Mouse (Mus musculus): ENCODE data around the gene Brms1.
"Not testable (repeated sequence)": the region's sequence is repeated elsewhere in the genome, so short reads cannot be mapped to it uniquely, and the experiment has no call there.

Gene Brms1

DNA sequence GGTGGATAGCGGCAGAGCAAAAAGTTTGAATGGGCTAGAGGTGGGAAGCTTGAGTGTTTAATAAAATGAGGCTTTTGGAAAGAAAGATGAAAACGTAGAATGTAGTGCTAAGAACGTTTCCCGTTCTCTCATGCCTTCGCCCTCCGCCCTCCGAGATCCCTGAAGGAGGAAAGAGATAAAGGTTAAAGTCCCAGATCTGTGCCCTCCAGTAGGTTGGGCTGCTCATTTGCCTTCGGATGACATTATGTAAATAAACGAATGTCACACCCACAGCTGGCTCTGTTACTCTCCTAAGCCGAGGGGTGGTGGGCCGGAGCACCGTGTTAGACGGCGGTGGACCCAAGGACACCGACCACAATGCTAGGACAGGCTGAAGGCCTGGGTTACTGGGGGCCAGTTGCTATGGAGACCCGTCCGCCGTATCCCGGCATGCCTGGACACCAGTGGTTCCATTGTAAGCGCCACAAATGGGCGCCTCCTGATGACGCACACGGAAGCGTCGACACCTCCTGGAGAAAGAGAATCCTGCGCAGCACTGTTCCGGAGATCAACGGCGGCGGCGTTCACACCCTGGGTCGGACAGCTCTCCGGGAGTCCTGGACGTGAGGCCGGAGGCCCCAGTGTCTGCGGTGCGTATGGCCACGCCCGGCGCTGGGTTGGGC lies at the start of gene Brms1:
Gene Brms1, plus strand, starts transcription at position 493 of the 662 bp plus-strand sequence.
- peak; percentile 84 to 92 for DNase-seq (ENCODE audit: low spot score in 2 of 2)

DNA sequence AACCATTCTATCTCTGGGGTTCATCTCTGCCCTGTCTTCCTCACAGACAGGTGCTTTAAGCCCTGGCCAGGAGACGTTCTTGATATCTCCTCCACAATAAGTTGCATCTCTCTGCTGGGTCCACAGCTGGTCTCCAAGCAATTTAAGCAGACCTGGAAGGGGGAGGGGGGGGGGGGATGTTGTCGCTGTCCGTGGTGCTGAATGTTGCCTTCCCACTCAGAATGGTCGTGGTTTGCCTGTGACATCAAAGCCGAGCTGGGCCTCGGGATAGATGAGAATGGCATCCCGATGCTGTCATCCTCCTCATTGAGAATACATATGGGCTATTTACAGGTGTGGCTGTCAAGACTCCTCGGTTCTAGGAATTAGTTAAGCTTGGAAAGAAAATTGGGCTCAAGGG lies 48.8 kb upstream of the Brms1 start:
- no peak for DNase-seq (ENCODE audit: low spot score in 2 of 2)

DNA sequence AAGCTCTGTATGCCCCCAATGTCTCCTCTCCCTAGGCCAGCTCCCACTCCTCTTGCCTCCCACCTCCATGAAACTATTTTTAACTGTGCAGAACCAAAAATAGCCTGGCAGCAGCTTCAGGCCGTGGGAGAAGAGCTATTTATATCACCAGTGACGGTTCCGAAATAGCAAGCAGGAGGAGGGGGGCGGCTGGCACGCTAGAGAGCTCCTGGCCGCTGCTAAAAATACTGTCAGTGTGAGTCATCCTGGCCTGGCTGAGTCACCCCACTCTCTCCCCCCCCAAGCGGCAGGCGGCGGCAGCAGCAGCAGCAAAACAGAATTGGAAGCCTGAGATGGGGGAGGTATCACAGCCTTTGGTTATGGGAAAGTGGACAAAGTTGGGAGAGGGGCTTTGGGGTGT lies 48.2 kb upstream of the Brms1 start:
- peak; percentile 82 to 92 for DNase-seq (ENCODE audit: low spot score in 2 of 2)

DNA sequence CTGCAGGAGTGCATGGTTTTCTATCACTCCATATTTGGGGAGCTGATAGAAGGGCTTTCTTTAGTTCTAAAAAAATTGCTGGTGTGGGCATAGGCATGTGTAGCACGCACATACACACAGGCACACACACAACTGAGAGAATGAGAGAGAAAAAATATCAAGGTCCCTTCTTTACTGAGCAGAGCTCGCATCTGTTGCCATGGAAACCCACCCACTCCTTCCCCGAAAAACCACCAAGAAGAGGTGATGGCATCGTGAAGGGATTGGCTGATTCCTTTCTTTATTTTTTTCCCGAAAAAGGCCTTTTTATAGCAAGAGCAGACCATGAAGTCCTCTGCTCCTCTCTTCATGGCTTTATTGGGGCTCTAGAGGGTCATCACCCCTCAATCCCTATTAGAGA lies 47.1 kb upstream of the Brms1 start:
- peak; percentile 85 to 92 for DNase-seq (ENCODE audit: low spot score in 2 of 2)

DNA sequence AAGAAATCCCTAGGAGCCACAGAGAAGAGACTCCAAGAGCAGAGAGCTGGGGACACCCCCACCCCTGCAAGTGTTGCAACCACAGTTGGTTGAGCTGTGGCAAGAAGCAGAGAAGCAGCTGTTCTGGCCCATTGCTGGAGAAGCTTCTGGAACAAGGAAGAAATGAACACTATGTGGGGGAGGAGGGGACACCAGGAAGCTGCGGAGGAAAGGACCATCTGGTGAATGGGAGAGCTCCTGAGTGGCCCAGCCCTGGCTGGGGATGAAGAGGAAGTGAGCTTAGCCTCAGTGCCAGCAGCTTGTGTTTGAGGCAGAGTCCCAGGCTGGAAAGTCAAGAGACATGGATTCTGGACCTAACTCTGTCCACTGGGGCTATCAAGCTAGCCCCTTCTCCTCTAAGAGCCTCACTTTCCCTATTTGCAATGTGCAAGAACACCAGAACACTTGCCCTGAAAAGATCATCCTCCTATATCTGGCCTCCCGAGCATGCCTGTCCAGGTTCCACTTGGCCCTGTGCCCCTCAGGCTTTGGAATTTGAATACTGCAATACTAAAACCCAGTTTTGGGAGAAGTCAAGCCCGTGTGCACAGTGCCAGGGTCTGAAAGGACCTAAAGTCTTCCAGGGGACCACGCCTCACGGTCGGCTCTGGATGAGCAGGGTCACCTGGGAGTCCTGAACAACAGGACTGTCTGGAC lies 41.6 kb upstream of the Brms1 start:
- peak; percentile 70 to 72 for DNase-seq (ENCODE audit: low spot score in 2 of 2)

DNA sequence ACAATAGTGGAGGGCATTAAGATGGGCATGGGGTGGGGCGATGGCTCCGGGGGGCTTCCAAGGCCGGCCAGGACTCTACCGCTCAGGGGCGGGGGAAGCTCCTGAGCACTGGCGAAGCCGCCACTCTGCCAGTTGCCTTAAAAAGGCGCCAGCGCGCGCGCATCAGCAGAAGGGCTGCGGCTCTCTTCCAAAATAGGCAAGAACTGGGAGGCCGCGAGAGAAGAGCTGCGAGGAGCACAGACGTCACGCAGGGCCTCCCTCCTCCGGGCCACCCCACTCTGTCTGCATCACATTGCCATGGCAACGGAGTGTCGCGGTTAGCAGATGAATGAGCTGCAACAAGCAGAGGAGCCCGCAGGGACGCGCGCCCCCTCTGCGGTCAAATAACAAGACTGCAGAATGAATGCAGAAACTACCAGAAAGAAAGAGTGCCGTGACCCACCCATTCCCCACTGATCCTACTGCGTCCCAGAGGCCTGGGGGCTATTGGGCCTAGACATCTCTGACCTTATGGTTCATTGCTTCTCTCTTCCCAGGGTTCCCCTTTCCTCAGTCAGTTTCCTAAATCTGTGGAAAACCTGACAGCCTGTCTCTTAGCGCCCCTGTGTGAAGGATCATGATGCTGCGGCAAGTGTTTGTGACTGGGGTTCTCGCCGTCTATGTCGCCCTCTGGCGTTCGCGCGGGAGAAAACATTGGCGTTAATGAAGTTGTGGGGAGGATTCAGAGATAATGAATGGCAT lies 39.3 kb upstream of the Brms1 start:
- DNase-seq (ENCODE audit: low spot score in 2 of 2): peak; percentile 97

DNA sequence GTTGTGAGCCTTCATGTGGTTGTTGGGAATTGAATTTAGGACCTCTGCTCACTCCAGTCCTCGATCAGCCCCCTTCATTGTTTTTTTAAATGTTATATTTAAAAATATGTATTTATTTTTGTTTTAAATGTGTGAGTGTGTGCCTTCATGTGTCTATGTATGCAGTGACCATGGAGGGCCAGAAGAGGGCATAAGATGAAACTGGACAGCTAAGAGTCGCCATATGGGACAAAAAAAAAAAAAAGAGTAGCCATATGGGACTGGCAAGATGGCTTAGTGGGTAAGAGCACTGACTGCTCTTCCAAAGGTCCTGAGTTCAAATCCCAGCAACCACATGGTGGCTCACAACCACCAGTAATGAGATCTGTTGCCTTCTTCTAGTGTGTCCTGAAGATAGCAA lies 37.5 kb upstream of the Brms1 start:
- DNase-seq (ENCODE audit: low spot score in 2 of 2): not testable (repeated sequence)

DNA sequence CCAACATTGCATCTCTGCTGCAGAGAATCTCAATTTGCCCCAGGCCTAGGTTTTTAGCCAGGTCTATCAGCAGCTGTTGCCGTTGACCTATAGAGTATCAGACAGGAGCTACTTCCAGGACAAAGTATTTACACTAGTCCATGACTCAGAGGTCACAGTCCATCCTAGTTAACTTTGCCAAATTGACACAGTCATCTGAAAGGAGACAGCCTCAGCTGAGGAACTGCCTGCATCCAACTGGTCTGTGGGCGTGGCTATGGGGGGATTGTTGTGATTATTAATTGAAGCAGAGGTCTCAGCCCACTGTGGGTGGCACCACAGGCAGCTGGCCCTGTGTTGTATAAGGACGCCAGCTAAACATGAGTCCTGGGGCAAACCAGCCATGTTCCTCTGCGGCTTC lies 36.2 kb upstream of the Brms1 start:
- no peak for DNase-seq (ENCODE audit: low spot score in 2 of 2)

DNA sequence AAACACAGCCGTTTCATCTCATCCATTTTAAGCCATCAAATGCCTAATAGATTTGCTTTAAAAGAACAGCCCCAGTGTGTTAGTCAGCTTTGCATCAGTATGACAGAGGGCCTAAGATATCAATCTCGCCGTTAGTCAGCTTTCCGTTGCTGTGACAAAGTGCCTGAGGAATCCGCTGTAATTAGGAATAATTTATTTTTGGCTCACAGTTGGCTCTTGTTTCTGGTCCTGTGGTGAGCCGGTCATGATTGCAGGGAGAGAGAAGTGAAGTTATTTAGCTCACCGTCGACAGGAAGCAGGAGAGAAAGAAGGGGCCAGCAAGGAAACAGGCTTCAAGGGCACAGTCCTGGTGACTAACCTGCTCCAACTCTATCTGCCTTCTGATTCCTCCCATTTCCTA lies 28.0 kb upstream of the Brms1 start:
- DNase-seq (ENCODE audit: low spot score in 2 of 2): no peak

DNA sequence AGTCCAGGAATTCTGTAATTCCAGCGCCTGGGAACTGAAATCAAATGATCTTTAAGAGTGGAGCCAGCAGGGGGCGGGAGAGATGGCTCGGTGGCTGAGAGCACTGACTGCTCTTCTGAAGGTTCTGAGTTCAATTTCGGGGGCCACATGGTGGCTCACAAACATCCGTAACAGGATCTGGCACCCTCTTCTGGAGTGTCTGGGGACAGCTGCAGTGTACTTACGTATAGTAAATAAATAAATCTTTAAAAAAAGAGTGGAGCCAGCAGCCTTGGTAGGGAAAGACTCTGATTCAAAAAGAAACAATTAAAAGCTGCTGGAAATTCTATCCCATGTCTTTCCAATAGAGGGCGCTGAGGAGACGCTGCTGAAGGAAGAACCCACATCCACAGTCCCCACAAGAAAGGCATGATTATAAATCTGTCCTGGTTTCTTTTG lies 26.2 kb upstream of the Brms1 start:
- DNase-seq (ENCODE audit: low spot score in 2 of 2): no peak

DNA sequence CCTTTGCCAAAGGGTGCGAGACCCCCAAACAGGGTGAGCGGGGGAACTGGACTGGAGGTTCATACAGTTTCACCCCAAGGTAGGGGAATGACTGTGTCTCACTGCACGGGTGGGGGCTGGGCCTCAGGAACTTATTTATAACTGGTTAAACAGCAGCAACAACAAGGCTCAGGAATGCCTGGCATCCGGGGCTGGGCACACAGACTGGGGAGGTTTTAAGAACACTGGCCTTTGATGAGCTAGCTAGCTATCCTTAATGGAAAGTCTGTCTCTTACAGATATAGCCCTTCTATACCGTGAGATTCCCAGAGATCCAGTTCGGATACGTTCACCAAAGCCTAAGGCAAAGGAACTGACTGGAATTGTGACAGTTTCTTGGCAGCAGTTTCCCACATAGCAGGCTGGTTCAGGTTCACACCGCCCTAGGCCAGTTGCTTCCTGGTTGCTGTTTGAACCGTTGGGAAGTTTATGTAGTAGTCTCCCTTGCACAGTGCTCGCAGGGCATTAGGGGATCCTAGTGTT lies 24.9 kb upstream of the Brms1 start:
- DNase-seq (ENCODE audit: low spot score in 2 of 2): no peak

DNA sequence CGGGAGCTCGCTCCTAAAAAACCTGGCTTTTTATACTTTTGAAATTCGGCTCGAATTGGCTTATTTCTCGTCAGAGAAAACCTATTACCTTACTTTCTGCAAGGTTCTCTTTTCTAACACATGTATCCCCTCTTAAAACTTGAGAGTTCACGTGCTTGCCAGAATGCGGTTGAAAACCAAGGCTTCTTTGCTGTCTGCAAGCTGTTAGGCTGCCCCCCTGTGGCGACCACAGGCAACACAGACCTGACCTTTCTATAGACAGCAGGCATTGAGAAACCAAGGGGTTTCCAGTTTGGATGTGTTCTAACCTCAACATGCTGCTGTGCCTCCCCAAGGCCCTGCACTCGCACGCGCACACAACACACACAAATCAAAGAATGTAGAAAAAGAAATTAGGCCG lies 24.4 kb upstream of the Brms1 start:
- peak in 1 of 2 experiments; percentile 56 for DNase-seq (ENCODE audit: low spot score in 2 of 2)

DNA sequence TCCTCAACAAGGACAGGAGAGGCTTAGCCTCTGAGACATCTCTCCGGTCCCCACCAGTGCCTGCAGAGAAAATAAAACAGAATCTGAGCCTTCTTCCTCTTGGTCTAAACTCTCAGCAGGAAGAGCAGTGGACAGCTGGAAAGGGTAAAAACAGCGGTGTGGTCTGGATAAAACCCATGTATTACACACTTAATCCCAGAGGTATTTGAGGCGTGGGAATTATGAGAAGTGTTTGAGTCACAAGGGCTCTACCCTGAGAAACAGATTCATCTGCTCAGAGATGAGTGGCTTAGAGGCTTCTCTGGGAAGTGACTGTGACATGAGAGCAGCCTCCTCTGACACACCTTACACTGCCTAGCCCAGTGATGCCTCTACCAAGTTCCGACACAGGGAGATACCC lies 23.5 kb upstream of the Brms1 start:
- DNase-seq (ENCODE audit: low spot score in 2 of 2): no peak

DNA sequence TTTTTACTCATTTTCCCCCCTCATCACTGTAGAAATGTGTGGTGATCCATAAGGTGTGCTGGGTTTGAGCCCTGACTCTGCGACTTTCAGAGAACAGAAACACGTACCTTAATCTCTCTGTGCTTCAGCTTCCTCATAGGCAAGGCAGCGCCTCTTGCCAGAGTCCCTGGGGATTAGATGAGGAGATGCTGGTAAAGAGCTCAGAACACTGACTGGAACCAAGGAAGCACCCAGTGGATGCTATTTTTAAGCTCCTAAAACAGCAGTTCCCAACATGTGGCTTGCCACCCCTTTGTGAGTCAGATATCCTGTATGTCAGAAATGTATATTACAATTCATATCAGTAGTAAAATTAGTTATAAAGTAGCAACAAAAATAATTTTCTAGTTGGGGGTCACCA lies 23.0 kb upstream of the Brms1 start:
- no peak for DNase-seq (ENCODE audit: low spot score in 2 of 2)

DNA sequence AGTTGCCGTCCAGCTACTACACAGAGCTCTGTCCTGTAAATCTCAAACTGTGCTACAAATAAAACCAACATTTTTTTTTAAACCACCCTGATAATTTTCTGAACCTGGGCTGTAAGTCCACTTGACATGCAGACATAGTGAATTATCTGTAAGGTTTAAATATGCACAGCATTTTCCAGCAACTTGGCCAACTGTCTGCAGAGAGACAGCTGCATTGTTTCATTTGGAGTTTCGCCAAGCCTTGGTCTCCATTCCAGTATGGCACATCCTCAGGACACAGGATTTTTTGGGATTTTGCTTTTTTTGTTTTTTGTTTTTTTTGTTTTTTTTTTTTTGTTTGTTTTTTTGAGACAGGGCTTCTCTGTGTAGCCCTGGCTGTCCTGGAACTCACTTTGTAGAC lies 19.7 kb upstream of the Brms1 start:
- DNase-seq (ENCODE audit: low spot score in 2 of 2): no peak

DNA sequence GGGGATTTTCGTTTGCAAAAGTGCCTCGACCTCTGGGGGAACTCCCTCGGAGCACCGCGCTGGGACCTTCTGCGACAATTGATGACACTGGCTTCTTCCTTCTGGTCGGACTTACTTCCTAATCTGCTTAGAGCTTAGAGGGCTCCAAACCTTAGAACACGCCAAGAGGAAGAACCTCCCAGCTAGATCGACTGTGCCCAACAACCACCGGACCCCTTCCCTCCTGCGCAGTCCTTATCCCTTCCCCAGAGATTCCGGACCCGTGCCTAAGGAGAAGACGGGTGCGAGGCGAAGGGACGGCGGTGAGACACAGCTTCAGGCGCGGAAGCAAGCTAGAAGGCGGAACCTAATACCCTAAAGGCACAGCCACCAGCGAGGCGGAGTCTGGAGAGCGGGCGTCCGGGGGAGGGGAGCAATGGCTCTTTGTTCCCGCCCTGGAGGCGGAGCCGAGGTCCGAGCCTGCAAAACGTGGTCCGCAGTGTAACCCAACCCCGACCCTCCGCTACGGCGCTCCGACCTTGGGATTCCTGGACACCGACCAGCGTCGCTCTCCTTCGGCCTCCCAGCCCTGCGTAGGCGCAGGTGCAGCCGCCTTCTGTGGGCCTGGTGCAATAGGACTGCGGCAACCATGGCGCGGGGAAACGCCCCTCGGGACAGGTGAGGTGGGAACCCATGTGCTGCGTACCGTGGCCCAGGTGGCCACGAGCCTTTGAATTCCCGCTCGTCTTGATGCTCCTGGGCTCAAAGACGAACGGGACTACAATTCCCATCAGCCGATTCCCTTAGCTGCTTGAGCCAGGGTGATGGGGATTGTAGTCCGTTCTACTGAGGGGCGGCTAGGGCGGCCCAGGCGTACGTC lies 17.3 kb upstream of the Brms1 start, which contains the start of gene Slc29a2:
Gene Slc29a2, plus strand, starts transcription at position 240 of the 859 bp plus-strand sequence.
- peak; percentile 78 to 89 for DNase-seq (ENCODE audit: low spot score in 2 of 2)

DNA sequence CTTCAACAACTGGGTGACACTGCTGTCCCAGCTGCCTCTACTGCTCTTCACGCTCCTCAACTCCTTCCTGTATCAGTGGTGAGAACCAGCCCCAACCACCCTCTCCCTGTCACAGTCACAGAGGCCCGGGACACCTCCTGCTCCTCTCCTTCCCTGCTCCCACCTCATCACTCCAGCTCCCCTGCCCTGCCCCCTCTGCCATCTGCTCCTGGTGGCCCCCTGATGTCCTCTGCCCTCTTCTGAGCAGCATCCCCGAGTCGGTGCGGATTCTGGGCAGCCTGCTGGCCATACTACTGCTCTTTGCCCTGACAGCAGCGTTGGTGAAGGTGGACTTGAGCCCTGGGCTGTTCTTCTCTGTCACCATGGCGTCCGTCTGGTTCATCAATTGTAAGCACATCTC lies 15.0 kb upstream of the Brms1 start:
- DNase-seq (ENCODE audit: low spot score in 2 of 2): no peak

DNA sequence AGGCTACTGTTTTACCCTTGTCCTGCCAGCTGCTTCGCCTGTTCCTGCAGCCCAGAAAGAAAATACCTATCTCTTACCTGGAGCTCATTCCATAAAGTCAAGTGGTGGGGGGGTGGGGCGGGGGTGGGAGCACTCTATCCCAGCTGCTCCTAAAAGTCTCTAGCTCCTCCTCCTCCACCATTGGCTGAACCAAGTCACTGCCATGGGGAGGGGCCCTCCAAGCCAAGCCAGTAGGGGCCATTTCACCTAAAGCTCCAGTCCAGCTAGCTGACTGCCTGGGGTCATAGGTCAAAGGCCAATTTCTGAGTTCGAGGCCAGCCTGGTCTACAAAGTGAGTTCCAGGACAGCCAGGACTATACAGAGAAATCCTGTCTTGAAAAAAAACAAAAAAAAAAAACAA lies 8.5 kb upstream of the Brms1 start:
- DNase-seq (ENCODE audit: low spot score in 2 of 2): no peak

DNA sequence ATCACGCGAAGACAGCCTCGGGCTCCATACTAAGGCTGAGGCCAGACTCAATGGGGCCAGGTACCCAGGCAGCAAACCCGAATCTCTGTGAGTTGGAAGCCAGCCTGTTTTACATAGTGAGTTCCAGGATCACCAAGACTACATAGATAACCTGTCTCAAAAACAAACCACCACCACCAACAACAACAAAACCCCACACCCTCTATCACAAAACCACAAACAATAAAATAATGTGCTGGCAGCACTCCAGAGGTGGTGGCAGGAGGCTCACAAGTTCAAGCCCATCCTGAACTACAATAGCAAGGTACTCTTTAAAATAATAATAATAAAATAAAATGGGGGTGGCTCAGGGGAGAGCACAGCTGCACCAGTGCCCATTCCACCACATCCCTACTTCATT lies 4.6 kb upstream of the Brms1 start:
- no peak for DNase-seq (ENCODE audit: low spot score in 2 of 2)

DNA sequence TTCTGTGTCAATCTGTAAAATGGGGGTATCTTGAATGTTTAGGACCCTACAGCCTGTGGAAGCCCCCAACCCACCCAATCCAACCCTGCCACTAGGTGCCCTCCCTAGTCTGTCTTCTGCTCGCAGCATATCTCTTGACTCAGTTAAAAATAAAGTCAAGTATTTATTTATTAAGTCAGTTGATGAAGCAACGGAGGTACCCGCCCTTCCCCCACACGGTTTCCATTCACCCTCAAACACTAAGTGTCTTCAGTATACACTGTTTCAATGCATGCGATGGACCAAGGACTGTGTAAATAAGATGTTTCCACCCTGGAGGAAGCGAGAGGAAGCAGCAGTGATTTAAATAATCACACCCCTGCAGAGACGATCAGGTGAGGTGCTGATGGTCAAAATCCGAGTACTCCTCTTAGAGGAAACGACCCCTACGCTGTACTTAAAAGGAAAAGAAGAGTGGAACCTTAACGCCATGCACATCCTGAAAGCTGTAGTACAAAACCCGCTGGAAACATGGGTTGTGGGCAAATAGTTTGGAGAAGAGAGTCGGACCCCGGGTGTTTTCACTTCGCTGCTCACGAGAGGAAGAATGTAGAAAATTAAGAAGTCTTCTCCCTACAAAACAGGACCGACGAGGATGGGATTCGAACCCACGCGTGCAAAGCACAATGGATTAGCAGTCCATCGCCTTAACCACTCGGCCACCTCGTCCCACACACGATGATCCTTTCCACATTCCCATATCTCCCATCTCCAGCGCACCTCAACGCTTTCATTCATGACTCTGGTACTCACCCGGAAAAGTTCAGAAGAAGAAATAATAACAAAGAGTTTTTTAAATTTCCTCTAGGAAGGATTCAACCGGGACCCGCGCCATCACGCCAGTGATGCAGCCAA lies 3.2 kb upstream of the Brms1 start:
- peak in 1 of 2 experiments; percentile 89 for DNase-seq (ENCODE audit: low spot score in 2 of 2)

Data from left cerebral cortex, adult 9 months (tissue).